Mouse (Mus musculus) limb, embryonic 14.5 days (tissue): ENCODE results near the gene Itih5. TPM values are rescaled to one million over a fixed set of nuclear protein-coding genes. Genes with fewer than 3 reads are reported as not detected.
A peak's percentile ranks its signal among the peaks of the same experiment; 100 is the strongest.

ENCODE experiments used
- ATAC-seq: fragments of 200-750 bp; cut with Nextera tagmentation; 2 replicates; pipeline ENCODE4 v1.8.0; 2017; ENCODE audit warnings: low read depth, moderate number of reproducible peaks, moderate TSS enrichment; ENCODE audit not compliant: low FRiP score
- DNase-seq: peaks from one replicate; pipeline ENCODE4 v3.0.0-alpha.2; 2015; ENCODE audit warnings: low spot score
- H3K27ac ChIP-seq: fragments of 300-500 bp; sonication (generic); replicated peaks from 2 replicates; pipeline ENCODE4 v1.5.1; 2014; ENCODE audit warnings: low read depth, mild to moderate bottlenecking, low read length, moderate library complexity, mixed read lengths
- H3K27me3 ChIP-seq: fragments of 300-500 bp; sonication (generic); 2 replicates; pipeline ENCODE4 v1.6.1; 2014; ENCODE audit warnings: low read length, mixed read lengths; ENCODE audit not compliant: control insufficient read depth, insufficient read depth
- H3K36me3 ChIP-seq: fragments of 300-500 bp; sonication (generic); 2 replicates; pipeline ENCODE4 v1.6.1; 2014; ENCODE audit warnings: mild to moderate bottlenecking, low read length, moderate library complexity, mixed read lengths; ENCODE audit not compliant: control insufficient read depth, insufficient read depth
- H3K4me1 ChIP-seq: fragments of 300-500 bp; sonication (generic); 2 replicates; pipeline ENCODE4 v1.6.1; 2014; ENCODE audit warnings: antibody characterized with exemption, low read length, mixed read lengths; ENCODE audit not compliant: control insufficient read depth, insufficient read depth
- H3K4me2 ChIP-seq: fragments of 300-500 bp; sonication (generic); replicated peaks from 2 replicates; pipeline ENCODE4 v1.6.1; 2014; ENCODE audit warnings: low read depth, mild to moderate bottlenecking, low read length, moderate library complexity; ENCODE audit not compliant: severe bottlenecking
- H3K4me3 ChIP-seq: fragments of 300-500 bp; sonication (generic); replicated peaks from 2 replicates; pipeline ENCODE4 v1.5.1; 2014; ENCODE audit warnings: low read length
- H3K9ac ChIP-seq: fragments of 300-500 bp; sonication (generic); 2 replicates; pipeline ENCODE4 v1.6.1; 2014; ENCODE audit warnings: mild to moderate bottlenecking, low read depth, low read length, moderate library complexity; ENCODE audit not compliant: severe bottlenecking
- H3K9me3 ChIP-seq: fragments of 300-500 bp; sonication (generic); 2 replicates; pipeline ENCODE4 v1.6.1; 2016; ENCODE audit warnings: low read length; ENCODE audit not compliant: control insufficient read depth
- POLR2A ChIP-seq: fragments of 200-500 bp; IDR thresholded peaks from 2 replicates; pipeline ENCODE4 v1.8.0; 2012; ENCODE audit warnings: inconsistent platforms, mild to moderate bottlenecking, moderate library complexity, borderline replicate concordance; ENCODE audit not compliant: insufficient read depth, insufficient read length; ENCODE audit errors: extremely low read depth
- WGBS: fragments of 180-500 bp; shearing (Covaris S2); extraction: QIAGEN DNeasy Blood & Tissue Kit; methylation state at CpG from one replicate; pipeline ENCODE4 v1.1.7; 2014; 5-methylcytosine and 5-hydroxymethylcytosine counted together
- polyA plus RNA-seq, 2 experiments: library from polyadenylated mRNA; depleted of rRNA in 1 of 2; stranded (reverse) in 1 of 2; unstranded in 1 of 2; fragments of >200 nt; fragmentation: Nextera tagmentation in 1 of 2; extraction: Ambion mirVana in 1 of 2; gene quantifications; 2 replicates each; pipeline versions ENCODE4 v1.2.1 to v1.2.3; 2012 to 2014

Gene Itih5
- polyA plus RNA-seq, 2 experiments = 13.5 to 15.8 TPM

DNA sequence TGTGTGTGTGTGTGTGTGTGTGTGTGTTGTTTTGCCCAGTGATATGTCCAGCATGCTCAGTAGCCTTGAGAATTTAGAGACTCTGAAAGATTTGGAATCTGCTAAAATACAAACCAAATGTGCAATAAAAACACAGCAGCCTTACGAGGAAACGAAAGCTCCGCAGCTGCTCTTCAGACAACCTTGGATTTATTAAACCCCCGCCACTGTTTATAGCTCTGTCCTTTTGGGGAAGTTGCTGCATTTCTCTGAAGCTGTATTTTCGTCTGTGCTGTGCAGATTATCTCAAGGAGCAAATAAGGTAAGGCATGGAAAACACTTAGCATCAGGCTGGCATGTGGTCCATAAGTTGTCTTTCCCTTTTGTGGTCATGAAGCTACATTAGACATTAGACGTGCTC lies 7.9 kb upstream of the Itih5 start:
- ATAC-seq = no peak
- peak; percentile 48 for DNase-seq
- 0 out of 2 replicates have a peak, but pooled peaks cover 3% of the 10 kb centered on the region for H3K27me3 ChIP-seq
- H3K27ac ChIP-seq = no peak overlapping the region
- WGBS = 19% methylated on average over 6 of the region's 6 CpGs
- no peak overlapping the region for H3K4me3 ChIP-seq
- H3K9me3 ChIP-seq = no peaks in the 10 kb centered on the region
- H3K9ac ChIP-seq = no peak overlapping the region
- no peak for TF ChIP-seq POLR2A
- H3K4me1 ChIP-seq = peaks cover 8% of the 10 kb centered on the region; the same call in 1 of the 2 replicates
- no peak overlapping the region for H3K4me2 ChIP-seq
- no peaks in the 10 kb centered on the region for H3K36me3 ChIP-seq

DNA sequence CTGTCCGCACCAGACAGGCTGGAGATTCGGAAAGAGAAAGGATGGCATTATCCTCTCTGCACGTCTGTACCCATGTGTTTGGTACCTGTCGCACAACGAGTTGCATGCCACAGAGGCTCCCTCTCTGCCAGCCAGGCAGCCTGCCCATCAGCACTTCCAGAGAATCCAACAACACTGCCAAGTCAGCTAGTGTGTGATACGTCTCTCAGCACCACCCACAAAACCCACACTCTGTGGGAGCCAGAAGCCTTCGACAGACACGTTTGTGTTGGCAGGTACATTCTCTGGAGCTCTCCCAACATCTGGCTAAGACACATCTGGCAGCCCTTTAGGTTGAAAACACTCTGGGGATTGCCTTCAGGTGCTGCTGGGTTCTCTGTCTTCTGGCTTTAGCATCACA lies 6.2 kb upstream of the Itih5 start:
- WGBS = 56% methylated on average over 8 of the region's 8 CpGs
- Histone ChIP-seq H3K27ac (no peak overlapping the region), H3K9ac (no peak overlapping the region), H3K4me1 (peaks cover 8% of the 10 kb centered on the region; the same call in 1 of the 2 replicates), H3K4me3 (no peak overlapping the region), H3K4me2 (no peak overlapping the region), H3K36me3 (no peaks in the 10 kb centered on the region), H3K9me3 (no peaks in the 10 kb centered on the region), H3K27me3 (0 out of 2 replicates have a peak, but pooled peaks cover 3% of the 10 kb centered on the region)
- DNase-seq = no peak
- TF ChIP-seq POLR2A = no peak
- no peak for ATAC-seq

DNA sequence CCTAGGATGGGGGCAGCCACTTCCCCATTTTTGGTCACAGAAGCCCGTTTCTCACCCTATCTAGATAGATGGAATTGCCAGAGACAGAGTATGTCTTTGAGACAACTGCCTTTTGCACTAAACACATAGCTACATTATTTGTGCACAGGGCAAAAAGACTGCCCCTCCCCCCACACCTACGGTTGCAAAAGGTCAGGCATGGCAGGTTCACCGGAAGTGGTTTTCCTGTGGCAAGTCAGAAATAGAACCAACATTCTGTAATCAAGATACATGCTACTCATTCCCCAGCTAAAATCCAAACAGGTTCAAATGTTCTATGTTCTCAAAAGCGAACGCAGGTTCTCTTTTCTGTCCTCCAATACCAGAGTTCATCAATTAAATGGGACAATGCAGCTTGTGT lies 781 bp upstream of the Itih5 start:
- no peak overlapping the region for H3K9ac ChIP-seq
- no peak overlapping the region for H3K27ac ChIP-seq
- no peaks in the 10 kb centered on the region for H3K27me3 ChIP-seq
- H3K4me3 ChIP-seq = no peak overlapping the region
- H3K4me1 ChIP-seq = peaks cover 7% of the 10 kb centered on the region; the same call in 1 of the 2 replicates
- H3K36me3 ChIP-seq = no peaks in the 10 kb centered on the region
- H3K9me3 ChIP-seq = no peaks in the 10 kb centered on the region
- WGBS = 77% methylated on average over 5 of the region's 5 CpGs
- ATAC-seq (no peak), DNase-seq (no peak)
- H3K4me2 ChIP-seq = no peak overlapping the region
- TF ChIP-seq POLR2A = no peak

DNA sequence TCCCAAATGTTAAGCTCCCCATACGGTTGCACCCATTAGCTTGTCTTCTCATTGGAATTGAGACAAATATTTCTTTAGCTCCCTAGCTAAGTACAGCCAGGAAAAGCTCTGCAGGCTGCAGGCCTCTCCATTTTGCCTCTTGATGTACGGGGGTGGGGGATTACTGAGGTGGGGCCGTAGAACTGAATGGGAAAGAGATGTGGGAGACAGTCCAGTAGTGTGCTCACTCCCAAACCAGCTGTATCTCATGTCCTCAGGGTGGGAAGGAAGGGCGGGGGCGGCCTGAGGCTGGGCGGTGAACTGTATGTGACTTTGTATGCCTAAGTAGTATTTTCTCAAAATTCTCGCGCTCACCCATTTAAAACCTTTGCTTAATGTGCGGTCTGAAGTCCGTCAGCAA lies 3.8 kb downstream of the Itih5 start:
- Histone ChIP-seq H3K36me3 (no peaks in the 10 kb centered on the region), H3K27me3 (no peaks in the 10 kb centered on the region), H3K4me1 (peaks cover 7% of the 10 kb centered on the region; the same call in 1 of the 2 replicates), H3K27ac (no peak overlapping the region), H3K4me2 (no peak overlapping the region), H3K9ac (no peak overlapping the region), H3K4me3 (no peak overlapping the region), H3K9me3 (no peaks in the 10 kb centered on the region)
- TF ChIP-seq POLR2A = no peak
- no peak for ATAC-seq
- 76% methylated on average over 10 of the region's 10 CpGs for WGBS
- no peak for DNase-seq

DNA sequence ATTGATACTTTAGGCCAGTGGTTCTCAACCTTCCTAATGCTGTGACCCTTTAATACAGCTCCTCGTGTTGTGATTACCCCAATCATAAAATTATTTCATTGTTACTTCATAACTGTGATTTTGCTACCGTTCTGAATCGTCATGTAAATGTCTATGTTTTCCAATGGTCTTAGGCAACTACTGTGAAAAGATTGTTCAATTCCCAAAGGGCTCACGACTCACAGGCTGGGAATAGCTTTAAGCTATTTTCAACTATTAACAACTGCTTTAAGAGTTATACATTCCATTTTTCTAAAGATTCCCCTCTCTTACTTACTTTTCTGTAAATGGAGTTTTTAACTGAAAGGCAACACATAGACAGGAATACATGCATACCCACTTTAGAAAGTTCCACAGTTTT lies 8.6 kb downstream of the Itih5 start:
- Histone ChIP-seq H3K27ac (no peak overlapping the region), H3K4me1 (peaks cover 6% of the 10 kb centered on the region; the same call in 1 of the 2 replicates), H3K4me2 (no peak overlapping the region), H3K9ac (no peak overlapping the region), H3K27me3 (no peaks in the 10 kb centered on the region), H3K9me3 (no peaks in the 10 kb centered on the region), H3K36me3 (no peaks in the 10 kb centered on the region), H3K4me3 (no peak overlapping the region)
- ATAC-seq (no peak), DNase-seq (no peak)
- 70% methylated on average over 4 of the region's 4 CpGs for WGBS
- no peak for TF ChIP-seq POLR2A

GRCm38 (mm10) chr2:10166635-10167034 lies 13.3 kb downstream of the Itih5 start:
- ATAC-seq (no peak), DNase-seq (no peak)
- TF ChIP-seq POLR2A = no peak
- Histone ChIP-seq H3K36me3 (no peaks in the 10 kb centered on the region), H3K9me3 (no peaks in the 10 kb centered on the region), H3K27me3 (no peaks in the 10 kb centered on the region), H3K4me3 (no peak overlapping the region), H3K27ac (no peak overlapping the region), H3K9ac (no peak overlapping the region), H3K4me2 (no peak overlapping the region), H3K4me1 (peaks cover 6% of the 10 kb centered on the region; the same call in 1 of the 2 replicates)
- WGBS = 15% methylated on average over 6 of the region's 6 CpGs
